Mouse (Mus musculus): ENCODE data around the gene Endou. TPM values are rescaled to one million over a fixed set of nuclear protein-coding genes. Genes with fewer than 3 reads are reported as not detected.

Gene Endou
- polyA plus RNA-seq, 1 experiment = 2.9 TPM

GRCm38 (mm10) chr15:97718535-97719155 lies 12.5 kb downstream of the Endou start:
- Histone ChIP-seq H3K27me3 (replicated peaks; ENCODE audit: control insufficient read depth, insufficient read depth, low read length) (no peaks in the 10 kb centered on the region), H3K4me1 (ENCODE audit: control insufficient read depth, insufficient read depth, low read length) (peaks cover 5% of the 10 kb centered on the region), H3K4me3 (ENCODE audit: insufficient read depth, low read depth, low read length) (no peak overlapping the region), H3K36me3 (ENCODE audit: control insufficient read depth, insufficient read depth, low read length) (no peaks in the 10 kb centered on the region), H3K27ac (ENCODE audit: insufficient read depth, low read depth, low read length) (0 out of 2 replicates have a peak overlapping the region, but pooled peaks have one; percentile 88)
- 89% methylated on average over 8 of the region's 8 CpGs for WGBS
- TF ChIP-seq CTCF (conservative IDR thresholded peaks at IDR 0.05; ENCODE audit: insufficient read depth, insufficient read length, low read depth, low read length) (no peak), POLR2A (IDR thresholded peaks at IDR 0.05; ENCODE audit: low read depth, low read length) (no peak)
- DNase-seq = no peak

- Histone ChIP-seq H3K27ac (ENCODE audit: insufficient read depth, low read depth, low read length) (no peak overlapping the region), H3K4me1 (ENCODE audit: control insufficient read depth, insufficient read depth, low read length) (peaks cover 5% of the 10 kb centered on the region), H3K27me3 (replicated peaks; ENCODE audit: control insufficient read depth, insufficient read depth, low read length) (no peaks in the 10 kb centered on the region), H3K4me3 (ENCODE audit: insufficient read depth, low read depth, low read length) (no peak overlapping the region), H3K36me3 (ENCODE audit: control insufficient read depth, insufficient read depth, low read length) (no peaks in the 10 kb centered on the region)
- 18% methylated on average over 12 of the region's 12 CpGs for WGBS
- TF ChIP-seq CTCF (conservative IDR thresholded peaks at IDR 0.05; ENCODE audit: insufficient read depth, insufficient read length, low read depth, low read length) = peak; percentile 90
- no peak for TF ChIP-seq POLR2A (IDR thresholded peaks at IDR 0.05; ENCODE audit: low read depth, low read length)
- peak; percentile 75 for DNase-seq
Observed at GRCm38 (mm10) chr15:97717861-97718534, 13.1 kb downstream of the Endou start.

GRCm38 (mm10) chr15:97716782-97717181 lies 14.4 kb downstream of the Endou start:
- no peak overlapping the region for H3K27ac ChIP-seq (ENCODE audit: insufficient read depth, low read depth, low read length)
- WGBS = 88% methylated on average over 11 of the region's 11 CpGs
- peaks cover 5% of the 10 kb centered on the region for H3K4me1 ChIP-seq (ENCODE audit: control insufficient read depth, insufficient read depth, low read length)
- no peak overlapping the region for H3K4me3 ChIP-seq (ENCODE audit: insufficient read depth, low read depth, low read length)
- no peak for TF ChIP-seq CTCF (conservative IDR thresholded peaks at IDR 0.05; ENCODE audit: insufficient read depth, insufficient read length, low read depth, low read length)
- no peak for TF ChIP-seq POLR2A (IDR thresholded peaks at IDR 0.05; ENCODE audit: low read depth, low read length)
- H3K36me3 ChIP-seq (ENCODE audit: control insufficient read depth, insufficient read depth, low read length) = no peaks in the 10 kb centered on the region
- no peak for DNase-seq
- no peaks in the 10 kb centered on the region for H3K27me3 ChIP-seq (replicated peaks; ENCODE audit: control insufficient read depth, insufficient read depth, low read length)

- Histone ChIP-seq H3K27ac (ENCODE audit: insufficient read depth, low read depth, low read length) (no peak overlapping the region), H3K4me3 (ENCODE audit: insufficient read depth, low read depth, low read length) (no peak overlapping the region), H3K36me3 (ENCODE audit: control insufficient read depth, insufficient read depth, low read length) (no peaks in the 10 kb centered on the region), H3K4me1 (ENCODE audit: control insufficient read depth, insufficient read depth, low read length) (no peaks in the 10 kb centered on the region), H3K27me3 (replicated peaks; ENCODE audit: control insufficient read depth, insufficient read depth, low read length) (no peaks in the 10 kb centered on the region)
- no peak for DNase-seq
- WGBS = 97% methylated on average over 1 of the region's 1 CpGs
- TF ChIP-seq POLR2A (IDR thresholded peaks at IDR 0.05; ENCODE audit: low read depth, low read length) (no peak), CTCF (conservative IDR thresholded peaks at IDR 0.05; ENCODE audit: insufficient read depth, insufficient read length, low read depth, low read length) (no peak)
Observed at GRCm38 (mm10) chr15:97715734-97716133, 15.4 kb downstream of the Endou start.

- no peak for TF ChIP-seq CTCF (conservative IDR thresholded peaks at IDR 0.05; ENCODE audit: insufficient read depth, insufficient read length, low read depth, low read length)
- no peak for TF ChIP-seq POLR2A (IDR thresholded peaks at IDR 0.05; ENCODE audit: low read depth, low read length)
- 90% methylated on average over 8 of the region's 8 CpGs for WGBS
- no peak overlapping the region for H3K27ac ChIP-seq (ENCODE audit: insufficient read depth, low read depth, low read length)
- H3K4me1 ChIP-seq (ENCODE audit: control insufficient read depth, insufficient read depth, low read length) = no peaks in the 10 kb centered on the region
- H3K27me3 ChIP-seq (replicated peaks; ENCODE audit: control insufficient read depth, insufficient read depth, low read length) = no peaks in the 10 kb centered on the region
- H3K36me3 ChIP-seq (ENCODE audit: control insufficient read depth, insufficient read depth, low read length) = no peaks in the 10 kb centered on the region
- H3K4me3 ChIP-seq (ENCODE audit: insufficient read depth, low read depth, low read length) = no peak overlapping the region
- DNase-seq = no peak
Observed at GRCm38 (mm10) chr15:97715083-97715482, 16.1 kb downstream of the Endou start.

GRCm38 (mm10) chr15:97712546-97712945 lies 18.6 kb downstream of the Endou start:
- Histone ChIP-seq H3K4me3 (ENCODE audit: insufficient read depth, low read depth, low read length) (no peak overlapping the region), H3K4me1 (ENCODE audit: control insufficient read depth, insufficient read depth, low read length) (no peaks in the 10 kb centered on the region), H3K27ac (ENCODE audit: insufficient read depth, low read depth, low read length) (no peak overlapping the region), H3K27me3 (replicated peaks; ENCODE audit: control insufficient read depth, insufficient read depth, low read length) (no peaks in the 10 kb centered on the region), H3K36me3 (ENCODE audit: control insufficient read depth, insufficient read depth, low read length) (no peaks in the 10 kb centered on the region)
- DNase-seq = no peak
- no peak for TF ChIP-seq POLR2A (IDR thresholded peaks at IDR 0.05; ENCODE audit: low read depth, low read length)
- no peak for TF ChIP-seq CTCF (conservative IDR thresholded peaks at IDR 0.05; ENCODE audit: insufficient read depth, insufficient read length, low read depth, low read length)
- 68% methylated on average over 6 of the region's 6 CpGs for WGBS

- H3K27me3 ChIP-seq (replicated peaks; ENCODE audit: control insufficient read depth, insufficient read depth, low read length) = no peaks in the 10 kb centered on the region
- no peak overlapping the region for H3K4me3 ChIP-seq (ENCODE audit: insufficient read depth, low read depth, low read length)
- TF ChIP-seq POLR2A (IDR thresholded peaks at IDR 0.05; ENCODE audit: low read depth, low read length) (no peak), CTCF (conservative IDR thresholded peaks at IDR 0.05; ENCODE audit: insufficient read depth, insufficient read length, low read depth, low read length) (no peak)
- 73% methylated on average over 6 of the region's 6 CpGs for WGBS
- no peaks in the 10 kb centered on the region for H3K36me3 ChIP-seq (ENCODE audit: control insufficient read depth, insufficient read depth, low read length)
- no peaks in the 10 kb centered on the region for H3K4me1 ChIP-seq (ENCODE audit: control insufficient read depth, insufficient read depth, low read length)
- H3K27ac ChIP-seq (ENCODE audit: insufficient read depth, low read depth, low read length) = no peak overlapping the region
- DNase-seq = no peak
Observed at GRCm38 (mm10) chr15:97710906-97711305, 20.2 kb downstream of the Endou start.

Data from kidney, adult 2 months (tissue).